Mouse (Mus musculus) C2C12 (cell line): ENCODE data around the gene 2810459M11Rik. TPM values are rescaled to one million over a fixed set of nuclear protein-coding genes. Genes with fewer than 3 reads are reported as not detected.

Source experiments
- H3K27me3 ChIP-seq: one replicate; pipeline ENCODE4 v1.6.1; 2011; ENCODE audit not compliant: control insufficient read depth, insufficient read depth, insufficient read length
- H3K36me3 ChIP-seq: one replicate; pipeline ENCODE4 v1.6.1; 2011; ENCODE audit not compliant: control insufficient read depth, insufficient read depth
- H3K4me3 ChIP-seq: one replicate; pipeline ENCODE4 v1.5.1; 2011; ENCODE audit warnings: mild to moderate bottlenecking, control low read depth; ENCODE audit not compliant: poor library complexity, insufficient read depth, severe bottlenecking
- H3K79me2 ChIP-seq: one replicate; pipeline ENCODE4 v1.6.1; 2011; ENCODE audit not compliant: control insufficient read depth, insufficient read depth
- H3K79me3 ChIP-seq: one replicate; pipeline ENCODE4 v1.6.1; 2011; ENCODE audit warnings: low read depth, control low read depth
- H3ac ChIP-seq: one replicate; pipeline ENCODE3; 2011; ENCODE audit warnings: low read depth; ENCODE audit not compliant: control insufficient read depth, insufficient read length
- CEBPB ChIP-seq: IDR thresholded peaks from one replicate; pipeline ENCODE4 v1.6.1; 2011; ENCODE audit warnings: low read depth, mild to moderate bottlenecking, control low read depth, moderate library complexity
- CTCF ChIP-seq: IDR thresholded peaks from one replicate; pipeline ENCODE4 v1.5.1; 2011; ENCODE audit not compliant: control insufficient read depth, insufficient read depth, insufficient read length
- FOSL1 ChIP-seq: IDR thresholded peaks from one replicate; pipeline ENCODE4 v1.8.0; 2011; ENCODE audit warnings: mild to moderate bottlenecking, low read length; ENCODE audit not compliant: poor library complexity, insufficient read depth, severe bottlenecking
- MAX ChIP-seq: IDR thresholded peaks from one replicate; pipeline ENCODE4 v1.6.1; 2011; ENCODE audit warnings: mild to moderate bottlenecking, control low read depth
- MYOD1 ChIP-seq: IDR thresholded peaks from one replicate; pipeline ENCODE4 v1.6.1; 2011; ENCODE audit warnings: low read depth; ENCODE audit not compliant: control insufficient read depth, insufficient read length
- MYOG ChIP-seq: IDR thresholded peaks from one replicate; pipeline ENCODE4 v1.6.1; 2011; ENCODE audit not compliant: control insufficient read depth, insufficient read length; ENCODE audit errors: extremely low read depth
- USF1 ChIP-seq: IDR thresholded peaks from one replicate; pipeline ENCODE4 v1.6.1; 2011; ENCODE audit warnings: low read depth, mild to moderate bottlenecking, control low read depth, moderate library complexity
- polyA plus RNA-seq: library from polyadenylated mRNA; unstranded; fragments of >200 nt; fragmentation: generic; extraction: Trizol; gene quantifications from one replicate; pipeline ENCODE4 v1.2.1, GENCODE M21; 2012; ENCODE audit warnings: missing spikeins

2810459M11Rik gene
- polyA plus RNA-seq, 1 experiment, result not detected

- H3K4me3 ChIP-seq, result no peak overlapping the region
- no peaks in the 10 kb centered on the region for H3K79me2 ChIP-seq
- H3K27me3 ChIP-seq, result peaks cover 38% of the 10 kb centered on the region
- no peak overlapping the region for H3ac ChIP-seq
- TF ChIP-seq CEBPB (no peak), USF1 (no peak), MAX (no peak), MYOG (no peak), CTCF (no peak), MYOD1 (no peak), FOSL1 (no peak)
- H3K79me3 ChIP-seq, result no peaks in the 10 kb centered on the region
- H3K36me3 ChIP-seq, result no peaks in the 10 kb centered on the region
These were observed 1.3 kb downstream of the 2810459M11Rik start for GRCm38 (mm10) chr1:86046833-86047563.

- H3K79me3 ChIP-seq, result no peaks in the 10 kb centered on the region
- no peak for TF ChIP-seq FOSL1
- no peak for TF ChIP-seq CTCF
- TF ChIP-seq USF1, result no peak
- TF ChIP-seq MYOD1, result no peak
- TF ChIP-seq MAX, result no peak
- TF ChIP-seq CEBPB, result no peak
- TF ChIP-seq MYOG, result no peak
- no peaks in the 10 kb centered on the region for H3K36me3 ChIP-seq
- no peak overlapping the region for H3K4me3 ChIP-seq
- no peak overlapping the region for H3ac ChIP-seq
- peaks cover 43% of the 10 kb centered on the region for H3K27me3 ChIP-seq
- no peaks in the 10 kb centered on the region for H3K79me2 ChIP-seq
These were observed 2.6 kb downstream of the 2810459M11Rik start for GRCm38 (mm10) chr1:86048231-86048630.

GRCm38 (mm10) chr1:86048744-86049143, 3.1 kb downstream of the 2810459M11Rik start:
- Histone ChIP-seq H3K27me3 (peaks cover 48% of the 10 kb centered on the region), H3K4me3 (no peak overlapping the region), H3K79me3 (no peaks in the 10 kb centered on the region), H3K36me3 (no peaks in the 10 kb centered on the region), H3K79me2 (no peaks in the 10 kb centered on the region), H3ac (no peak overlapping the region)
- no peak for TF ChIP-seq CTCF
- no peak for TF ChIP-seq MYOG
- no peak for TF ChIP-seq FOSL1
- TF ChIP-seq MAX, result no peak
- TF ChIP-seq USF1, result no peak
- no peak for TF ChIP-seq CEBPB
- TF ChIP-seq MYOD1, result no peak

- Histone ChIP-seq H3K4me3 (no peak overlapping the region), H3K27me3 (peaks cover 28% of the 10 kb centered on the region), H3K79me3 (no peaks in the 10 kb centered on the region), H3K36me3 (no peaks in the 10 kb centered on the region), H3K79me2 (no peaks in the 10 kb centered on the region), H3ac (no peak overlapping the region)
- TF ChIP-seq MYOG (no peak), USF1 (no peak), CEBPB (no peak), CTCF (no peak), MAX (no peak), FOSL1 (no peak), MYOD1 (no peak)
These were observed 7.7 kb downstream of the 2810459M11Rik start for GRCm38 (mm10) chr1:86053198-86053921.

- Histone ChIP-seq H3K79me3 (no peaks in the 10 kb centered on the region), H3K79me2 (no peaks in the 10 kb centered on the region)
- TF ChIP-seq MYOG (no peak), CTCF (no peak), CEBPB (no peak), FOSL1 (no peak), USF1 (no peak), MAX (no peak), MYOD1 (no peak)
These were observed 9.3 kb downstream of the 2810459M11Rik start for GRCm38 (mm10) chr1:86054943-86055342.

More at GRCm38 (mm10) chr1:86054943-86055342, 9.3 kb downstream of the 2810459M11Rik start:
- no peak overlapping the region for H3K4me3 ChIP-seq
- no peaks in the 10 kb centered on the region for H3K36me3 ChIP-seq
- H3K27me3 ChIP-seq, result peaks cover 21% of the 10 kb centered on the region
- no peak overlapping the region for H3ac ChIP-seq
